Mouse (Mus musculus): Measurements from ENCODE around the gene Ttc30b.
"Not testable (repeated sequence)": the region's sequence is repeated elsewhere in the genome, so short reads cannot be mapped to it uniquely, and the experiment has no call there.

Gene Ttc30b

DNA sequence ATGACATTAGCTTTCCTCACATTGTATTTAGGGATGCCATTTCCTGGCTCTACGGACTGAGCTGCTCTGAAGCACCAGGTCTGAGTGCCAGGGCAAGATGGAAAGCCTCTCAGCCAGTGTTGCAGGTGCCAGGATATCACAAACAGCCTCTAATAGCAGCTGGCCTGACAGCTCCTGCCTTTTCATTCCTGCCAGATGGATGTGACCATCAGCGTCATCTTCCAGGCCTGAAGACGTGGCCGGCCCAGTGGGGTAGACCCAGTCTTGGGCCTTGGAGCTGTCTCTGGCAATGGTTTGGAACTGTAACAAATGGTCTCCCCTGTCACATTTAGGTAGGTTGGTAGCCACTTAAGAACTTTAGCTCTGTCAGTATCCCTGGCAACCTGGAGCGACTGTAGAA is 14.9 kb upstream of the Ttc30b start:
- no peak for DNase-seq (ENCODE audit: extremely low read depth, low read depth)

DNA sequence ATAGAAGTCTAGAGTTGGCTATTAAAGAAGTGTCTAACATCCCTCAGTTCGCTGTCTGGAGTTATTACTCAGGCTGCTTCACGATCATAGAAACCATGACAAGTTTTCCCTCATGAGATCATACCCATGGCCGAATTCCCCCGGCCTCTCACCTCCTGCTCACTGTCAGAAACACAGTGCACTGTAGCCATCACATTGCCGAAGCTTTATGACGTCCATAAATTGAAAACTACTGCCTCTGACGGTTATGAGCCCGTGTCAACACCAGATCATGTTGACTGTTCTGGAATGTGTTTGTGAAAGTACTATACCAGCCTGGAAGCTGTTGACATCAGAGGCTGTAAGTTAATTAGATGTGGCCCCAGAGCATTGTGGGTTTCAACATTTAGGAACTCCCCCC is 12.3 kb upstream of the Ttc30b start:
- DNase-seq (ENCODE audit: extremely low read depth, low read depth) = no peak

DNA sequence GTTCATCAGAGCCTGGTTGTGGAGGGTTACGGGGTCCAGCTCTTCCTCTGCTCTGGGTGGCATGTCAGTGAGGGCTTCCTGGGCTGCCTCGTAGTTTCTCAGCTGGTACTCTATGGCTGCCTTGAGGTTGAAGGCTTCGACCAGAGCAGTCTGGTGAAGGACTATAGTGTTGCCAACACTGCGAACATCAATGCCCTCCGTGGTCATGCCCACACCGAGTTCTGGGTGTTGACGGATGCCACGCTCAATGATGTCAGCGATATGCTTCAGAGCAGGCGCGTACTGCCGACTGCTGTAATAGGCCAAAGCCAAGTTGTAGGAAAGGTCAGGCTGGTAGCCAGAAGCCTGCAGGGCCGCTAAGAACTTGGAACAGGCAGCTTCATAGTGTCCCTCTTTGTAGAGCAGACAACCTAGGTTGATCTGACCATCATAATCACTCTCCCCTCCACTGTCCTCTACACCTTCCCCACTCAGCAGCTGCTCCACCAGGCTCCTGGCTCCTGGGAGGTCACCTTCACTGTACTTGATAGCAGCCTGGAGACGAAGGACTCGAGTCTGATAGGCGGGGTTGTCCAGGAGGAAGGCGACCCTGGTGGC is 767 bp downstream of the Ttc30b start:
- DNase-seq (ENCODE audit: extremely low read depth, low read depth) = not testable (repeated sequence)

DNA sequence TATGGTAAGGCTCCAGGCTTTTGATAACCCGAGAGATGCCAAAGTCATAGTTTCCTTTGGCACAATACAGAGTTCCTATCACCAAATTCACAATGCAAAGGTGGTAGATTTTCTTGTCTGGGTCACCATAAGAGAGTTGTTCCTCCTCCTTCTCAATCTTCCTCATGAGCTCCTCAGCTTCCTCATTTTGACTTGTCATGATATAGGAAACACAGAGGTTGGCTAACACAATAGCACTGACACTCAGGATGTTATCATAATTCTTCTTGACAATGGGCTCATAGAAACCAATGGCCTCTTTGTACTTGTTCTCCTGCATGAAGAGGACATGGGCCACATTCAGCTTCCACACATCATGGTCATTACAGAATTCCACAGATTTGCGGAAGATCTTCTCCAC is 1.7 kb downstream of the Ttc30b start:
- not testable (repeated sequence) for DNase-seq (ENCODE audit: extremely low read depth, low read depth)

DNA sequence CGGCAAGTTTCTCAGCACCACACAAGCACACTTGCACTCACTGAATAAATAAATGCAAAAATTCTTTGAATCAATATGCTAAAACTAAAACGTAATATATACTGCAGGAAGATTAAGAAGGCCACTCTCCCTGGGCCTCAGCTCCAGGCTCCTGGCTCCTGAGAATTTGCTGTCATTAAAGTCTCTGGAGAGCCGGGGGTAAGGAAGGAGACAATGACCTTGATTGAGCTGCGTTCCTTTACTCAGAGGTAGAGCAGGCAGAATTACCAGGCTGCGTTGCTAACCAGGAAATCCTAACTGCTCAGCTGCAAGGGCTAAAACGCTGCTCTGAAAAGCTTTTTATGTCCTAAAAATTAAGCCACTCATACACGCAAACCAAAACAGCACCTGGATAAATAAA is 4.8 kb downstream of the Ttc30b start:
- DNase-seq (ENCODE audit: extremely low read depth, low read depth) = no peak

GRCm38 (mm10) chr2:75930941-75931340 is 7.4 kb downstream of the Ttc30b start:
- no peak for DNase-seq (ENCODE audit: extremely low read depth, low read depth)

GRCm38 (mm10) chr2:75929786-75930444 is 8.5 kb downstream of the Ttc30b start:
- no peak for DNase-seq (ENCODE audit: extremely low read depth, low read depth)

DNA sequence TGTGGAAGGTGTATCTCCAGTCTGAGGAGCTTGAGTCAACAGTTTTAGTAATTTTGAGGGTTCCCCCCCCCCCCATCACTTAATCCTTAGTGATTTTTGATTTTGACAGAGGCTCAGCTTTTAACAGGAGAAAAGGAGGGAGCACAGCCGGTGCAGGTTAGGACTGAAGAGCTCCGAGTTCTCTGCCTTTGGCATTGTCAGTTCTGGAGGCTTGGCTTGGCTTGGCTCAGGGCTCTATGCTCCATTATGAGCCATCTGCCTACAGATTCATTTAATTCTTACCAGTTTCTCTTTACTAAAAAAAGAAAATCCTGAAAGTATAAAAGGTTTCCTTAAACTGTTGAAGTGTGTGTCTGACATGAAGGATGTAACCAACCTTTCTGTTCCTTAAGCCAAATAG is 9.2 kb downstream of the Ttc30b start:
- DNase-seq (ENCODE audit: extremely low read depth, low read depth) = no peak

DNA sequence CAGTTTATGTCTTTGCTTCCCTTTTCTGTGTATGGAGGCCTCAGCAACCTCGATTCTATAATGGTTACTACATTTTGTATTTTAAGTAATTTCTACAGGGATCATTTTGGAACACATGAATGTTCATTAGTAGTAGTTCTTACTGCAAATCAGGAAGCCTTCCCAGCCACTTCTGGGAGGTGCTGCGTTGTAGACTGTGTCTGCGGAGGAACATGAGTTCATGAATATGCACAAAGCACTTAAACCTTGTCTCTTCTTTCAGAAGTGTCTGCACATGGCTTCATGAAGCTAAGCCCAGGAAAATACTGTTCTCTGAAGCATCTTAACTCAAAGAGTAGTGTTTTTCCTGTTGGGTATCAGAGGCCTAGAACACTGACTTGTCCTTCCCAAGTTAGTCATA is 10.4 kb downstream of the Ttc30b start:
- no peak for DNase-seq (ENCODE audit: extremely low read depth, low read depth)

DNA sequence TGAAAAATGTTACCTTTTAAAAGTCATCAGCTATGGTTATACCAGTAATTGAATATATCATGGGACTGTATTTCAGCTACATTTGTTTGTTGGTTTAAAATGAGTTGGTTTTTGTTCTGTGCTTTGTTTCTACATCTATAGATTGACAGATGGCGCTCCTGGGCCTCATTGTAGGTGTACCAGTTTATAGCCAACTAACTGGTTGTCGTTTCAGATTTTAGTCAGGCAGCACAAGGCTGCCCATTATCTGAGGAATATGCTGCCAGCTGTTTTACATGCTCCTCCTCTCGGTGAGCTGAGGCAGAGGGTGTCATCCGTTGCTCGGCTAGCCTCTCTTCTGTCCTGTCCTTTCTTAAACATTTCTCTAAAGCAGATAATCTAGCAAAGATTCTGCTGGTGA is 12.3 kb downstream of the Ttc30b start:
- DNase-seq (ENCODE audit: extremely low read depth, low read depth) = no peak

DNA sequence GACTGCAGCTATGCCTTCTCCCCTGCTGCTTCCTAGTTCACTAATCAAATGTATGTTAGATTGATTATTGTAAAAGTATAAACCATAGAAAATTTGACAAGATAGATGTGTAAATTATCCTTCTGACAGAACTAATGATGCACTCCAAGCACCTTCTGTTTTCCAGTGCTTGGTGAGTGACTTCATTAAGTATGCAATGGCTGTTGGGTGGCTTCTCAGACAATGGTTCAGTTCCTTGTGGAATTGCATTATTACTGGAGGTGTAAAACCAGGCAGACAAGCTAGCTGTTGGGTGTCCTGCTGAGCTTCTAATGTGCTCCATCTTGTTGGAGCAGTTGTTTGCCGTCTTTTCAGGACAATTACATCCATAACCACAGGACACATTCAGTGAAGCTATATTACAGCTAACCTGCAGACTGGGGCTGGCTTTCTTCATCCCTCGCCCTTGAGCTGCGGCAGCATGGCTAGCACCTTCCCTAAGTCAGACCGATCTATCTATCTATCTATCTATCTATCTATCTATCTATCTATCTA is 14.5 kb downstream of the Ttc30b start:
- DNase-seq (ENCODE audit: extremely low read depth, low read depth) = no peak

- DNase-seq (ENCODE audit: extremely low read depth, low read depth) = no peak
These were observed 23.3 kb downstream of the Ttc30b start for GRCm38 (mm10) chr2:75915040-75915439.

DNA sequence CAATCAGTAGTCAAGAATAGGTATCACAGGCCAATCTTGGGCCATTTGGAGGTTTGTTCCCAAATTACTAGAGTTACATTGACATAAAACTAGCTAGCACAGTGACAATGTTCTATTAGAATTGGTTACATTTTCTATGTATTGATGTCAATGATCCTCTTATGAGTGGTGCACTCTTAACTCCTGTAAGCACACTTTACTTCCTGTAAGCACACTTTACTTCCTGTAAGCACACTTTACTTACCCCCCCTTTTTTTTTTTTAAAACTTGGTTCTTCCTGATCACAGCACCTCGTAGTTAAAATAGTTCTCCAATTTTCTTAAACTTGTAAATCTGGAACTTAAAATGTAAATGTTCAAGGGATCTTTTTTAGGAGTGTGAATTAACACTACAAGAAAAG is 31.2 kb downstream of the Ttc30b start:
- no peak for DNase-seq (ENCODE audit: extremely low read depth, low read depth)

- no peak for DNase-seq (ENCODE audit: extremely low read depth, low read depth)
These were observed 36.5 kb downstream of the Ttc30b start for GRCm38 (mm10) chr2:75901869-75902268.

DNA sequence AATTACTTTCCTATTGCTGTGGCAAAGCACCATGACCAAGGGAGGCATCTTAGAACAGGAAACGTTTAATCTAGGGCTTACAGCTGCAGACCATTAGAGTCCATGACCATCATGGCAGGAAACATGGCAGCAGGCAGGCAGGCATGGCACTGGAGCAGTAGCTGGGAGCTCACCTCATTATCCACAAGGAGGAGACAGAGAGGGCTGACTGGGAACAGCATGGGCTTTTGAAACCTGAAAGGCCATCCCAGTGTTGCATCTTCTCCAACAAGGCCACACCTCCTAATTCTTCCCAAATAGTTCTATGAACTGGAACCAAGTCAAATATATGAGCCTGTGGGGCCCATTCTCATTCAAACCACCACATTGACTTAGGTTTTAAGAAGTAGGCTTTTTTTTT is 38.1 kb downstream of the Ttc30b start:
- DNase-seq (ENCODE audit: extremely low read depth, low read depth) = no peak

DNA sequence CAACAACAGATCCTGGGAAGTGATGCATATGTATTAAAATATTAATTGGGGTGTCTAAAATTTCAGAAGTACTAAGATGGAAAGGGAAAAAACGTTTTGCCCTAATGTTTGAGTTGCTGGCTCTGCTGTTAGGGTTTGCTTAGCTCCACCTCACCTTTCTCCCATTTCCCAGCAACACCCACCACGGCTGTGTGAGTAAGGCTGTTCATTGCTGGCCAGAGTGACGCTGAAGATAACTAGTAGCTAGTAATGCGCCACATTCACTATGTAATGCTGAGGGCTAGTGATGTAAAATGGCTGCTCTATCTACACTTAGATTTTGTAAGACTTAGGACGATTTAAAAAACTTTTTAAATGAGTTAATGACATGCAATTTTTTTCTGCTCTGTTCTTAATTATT is 42.7 kb downstream of the Ttc30b start:
- DNase-seq (ENCODE audit: extremely low read depth, low read depth) = no peak

DNA sequence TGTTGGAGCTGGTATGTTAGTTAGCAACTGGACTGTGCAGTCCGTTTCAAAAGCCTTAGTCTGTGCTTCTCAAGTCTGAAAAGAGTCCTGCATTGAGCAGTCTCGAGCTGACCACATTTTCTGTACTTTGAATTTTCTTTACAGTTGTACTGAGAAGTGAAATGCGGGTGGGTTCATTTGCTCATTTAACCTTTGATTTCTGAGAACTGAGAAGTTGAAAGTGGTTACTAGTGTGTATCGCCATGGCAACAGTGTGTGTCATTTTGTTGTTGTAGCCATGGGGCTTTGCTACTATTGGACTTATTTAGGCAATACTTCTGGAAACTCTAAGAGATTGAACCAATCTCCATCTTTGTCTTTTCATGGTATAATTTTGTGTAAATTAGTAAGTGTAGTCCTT is 46.4 kb downstream of the Ttc30b start:
- DNase-seq (ENCODE audit: extremely low read depth, low read depth) = no peak
